Mouse (Mus musculus) cerebellum, adult 8-10 months (tissue): ENCODE measurements around the gene Btbd3.

Experiments used
- DNase-seq: peaks from one replicate; pipeline ENCODE4 v3.0.0; 2022

The Btbd3 gene

GRCm38 (mm10) chr2:138551516-138551915 is 295.2 kb downstream of the Btbd3 start:
- peak; percentile 51 for DNase-seq

DNA sequence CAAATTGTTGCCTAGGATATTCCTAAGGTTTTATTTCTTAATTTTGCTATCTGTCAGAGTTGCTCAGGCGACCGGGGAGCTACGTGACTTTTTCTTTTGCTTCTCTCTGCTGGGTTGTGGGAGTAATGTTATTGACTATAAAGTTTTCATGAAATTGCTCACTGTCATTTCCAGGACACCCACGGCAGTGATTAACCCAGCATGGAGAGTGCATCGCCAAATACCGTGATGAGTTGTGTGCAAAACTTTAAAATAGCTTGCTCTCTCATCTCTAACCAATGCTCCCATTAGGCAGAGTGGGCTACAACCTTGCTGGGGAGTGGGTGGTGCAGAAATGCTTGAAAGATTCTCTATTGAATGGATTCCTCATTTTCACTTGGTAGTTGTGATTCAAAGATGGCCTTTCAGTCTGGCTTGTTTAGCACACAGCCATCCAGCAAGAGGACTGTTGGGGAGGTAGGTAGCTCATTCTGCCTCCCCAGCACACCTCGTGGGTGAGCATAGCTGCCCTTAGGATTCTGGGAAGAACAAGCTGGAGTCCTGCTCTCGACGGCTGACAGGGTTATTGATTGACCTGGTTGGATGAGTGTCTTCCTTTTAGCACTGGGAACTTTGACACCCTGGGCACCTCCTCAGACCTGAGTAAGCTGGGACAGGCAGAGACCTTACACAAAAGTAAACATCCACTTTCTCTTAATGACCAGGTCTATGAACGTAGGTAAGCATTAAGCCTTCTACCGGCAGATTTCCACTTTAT is 298.9 kb downstream of the Btbd3 start:
- DNase-seq, result no peak

- DNase-seq, result no peak
Observed at GRCm38 (mm10) chr2:138585930-138586329, 329.6 kb downstream of the Btbd3 start.

GRCm38 (mm10) chr2:138587335-138587734 is 331.0 kb downstream of the Btbd3 start:
- no peak for DNase-seq

DNA sequence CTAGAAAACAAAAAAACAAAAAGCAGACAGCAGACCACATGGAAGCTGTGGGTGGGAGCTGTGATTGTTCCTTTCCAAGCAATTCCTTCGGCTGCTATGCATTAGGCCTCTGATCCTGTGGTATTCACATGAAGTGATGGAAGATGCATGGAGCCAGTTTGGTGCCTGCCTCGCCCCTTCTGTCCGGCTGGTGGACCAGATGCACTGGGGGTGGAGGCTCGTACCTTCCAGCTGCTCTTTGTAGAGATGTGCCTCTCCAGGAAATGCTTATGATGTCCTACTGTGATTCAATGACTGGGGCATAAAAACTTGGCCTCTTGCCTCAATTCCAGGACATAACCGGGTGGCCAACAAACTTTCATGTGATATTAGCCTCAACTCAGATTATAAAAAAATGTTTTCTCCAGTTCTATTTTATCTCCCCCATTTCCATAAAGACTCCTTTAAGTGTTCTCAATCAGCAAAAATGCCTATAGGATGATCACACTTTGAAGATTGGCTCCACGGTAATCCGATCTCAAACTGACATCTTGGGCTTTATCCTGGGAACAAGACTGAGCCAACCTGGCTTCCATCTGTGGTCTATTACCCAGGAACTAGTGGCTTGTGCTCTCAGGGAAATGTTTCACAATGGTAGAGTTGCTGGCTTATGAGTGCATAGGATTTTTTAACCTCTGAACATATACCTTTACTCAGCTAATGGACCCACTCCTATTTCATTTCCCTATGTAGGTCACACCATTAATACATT is 331.6 kb downstream of the Btbd3 start:
- peak; percentile 19 for DNase-seq

DNA sequence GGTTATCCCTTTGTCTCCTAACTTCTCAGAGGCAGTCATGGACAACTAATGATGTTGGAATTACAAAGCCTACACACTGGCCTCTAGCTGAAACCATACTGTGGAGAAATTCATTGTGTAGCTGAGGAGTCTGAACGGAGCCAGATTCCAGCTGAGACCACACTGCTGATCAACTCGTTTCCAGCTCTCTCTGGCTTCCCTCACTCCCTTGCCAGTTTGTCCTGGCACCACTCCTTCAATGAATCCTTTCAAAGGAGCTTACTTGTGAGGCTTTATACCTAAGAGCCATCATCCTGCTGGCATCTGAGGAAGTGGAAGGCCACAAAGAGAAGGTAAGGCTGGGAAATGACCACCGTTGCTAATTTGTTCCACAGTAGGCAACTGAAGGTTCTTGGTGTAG is 332.7 kb downstream of the Btbd3 start:
- DNase-seq, result peak; percentile 60

- DNase-seq, result no peak
Observed at GRCm38 (mm10) chr2:138590307-138590706, 333.9 kb downstream of the Btbd3 start.

DNA sequence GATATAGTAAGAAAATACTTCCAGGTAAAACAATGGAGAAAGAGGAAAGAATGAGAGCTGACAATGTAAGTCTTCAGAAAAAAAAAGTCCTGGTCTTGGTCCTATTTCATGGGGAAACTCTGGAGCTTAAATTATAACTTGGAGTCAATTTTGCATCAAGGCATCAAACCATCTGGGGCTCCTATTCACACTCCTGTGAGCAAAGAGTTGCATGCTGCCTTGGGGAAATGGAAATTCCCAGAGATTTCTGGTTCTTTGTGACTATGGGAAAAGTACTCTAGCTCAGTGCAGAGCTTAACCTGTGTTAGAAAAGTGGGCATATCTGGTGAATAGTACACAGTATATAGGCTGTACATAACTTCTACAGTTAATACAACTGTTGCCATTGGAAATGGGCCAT is 356.0 kb downstream of the Btbd3 start:
- no peak for DNase-seq

DNA sequence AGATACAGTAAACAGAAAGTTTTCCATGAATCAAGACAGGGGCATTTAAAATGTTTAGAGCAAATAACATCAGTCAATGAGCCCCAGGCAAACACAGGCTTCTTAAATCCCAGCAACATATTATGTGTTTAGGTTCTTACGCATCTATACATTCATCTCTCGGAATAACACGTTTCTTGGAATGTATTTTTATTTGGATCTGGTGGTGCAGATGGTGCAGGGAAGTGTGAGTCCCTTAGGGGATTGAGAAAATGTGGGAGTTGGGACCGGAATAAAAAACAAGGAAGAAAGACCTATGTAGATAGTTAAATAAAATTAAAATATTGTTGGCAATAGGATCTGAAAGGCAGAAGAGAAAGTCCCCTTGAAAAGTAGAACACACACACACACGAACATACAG is 361.1 kb downstream of the Btbd3 start:
- DNase-seq, result no peak
